Mouse (Mus musculus): ENCODE results near the gene 4930452B06Rik. TPM values are rescaled to one million over a fixed set of nuclear protein-coding genes. Genes with fewer than 3 reads are reported as not detected.

The 4930452B06Rik gene
- total and polyA plus RNA-seq, 3 experiments, result 1.6 to 2.7 (median 2.3) TPM

DNA sequence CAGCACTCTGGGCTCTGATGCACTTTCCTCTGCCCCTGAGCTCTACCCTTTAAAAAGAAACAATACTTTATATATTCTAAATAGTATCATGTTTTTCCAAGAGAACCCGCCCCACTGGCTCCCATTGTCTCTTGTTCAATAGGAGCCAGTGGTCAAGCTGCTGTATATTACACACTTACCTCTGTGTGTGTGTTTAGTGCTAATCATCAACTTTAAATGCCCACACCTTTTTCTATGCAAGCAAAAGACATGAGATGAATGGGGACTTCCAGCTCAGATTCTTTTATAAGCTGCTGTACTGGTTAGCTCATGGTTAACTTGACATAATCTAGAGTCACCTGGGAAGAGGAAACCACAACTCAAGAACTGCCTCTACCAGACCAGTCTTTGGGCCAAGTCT, 218.7 kb downstream of the 4930452B06Rik start:
- no peak for TF ChIP-seq EP300 (IDR thresholded peaks at IDR 0.05; ENCODE audit: insufficient read depth, low read depth, low read length)
- TF ChIP-seq CTCF (IDR thresholded peaks at IDR 0.05), result no peak
- TF ChIP-seq POLR2A (IDR thresholded peaks at IDR 0.05; ENCODE audit: insufficient read depth, low read depth, low read length), result no peak
- H3K36me3 ChIP-seq (ENCODE audit: control insufficient read depth, insufficient read depth, low read length), result no peaks in the 10 kb centered on the region
- no peak overlapping the region for H3K27ac ChIP-seq
- no peak overlapping the region for H3K9ac ChIP-seq (ENCODE audit: low read depth, low read length)
- no peaks in the 10 kb centered on the region for H3K4me1 ChIP-seq (ENCODE audit: control insufficient read depth, insufficient read depth, low read length)
- H3K79me2 ChIP-seq (replicated peaks; ENCODE audit: control insufficient read depth, insufficient read depth, low read length), result no peaks in the 10 kb centered on the region
- intact Hi-C loops (cut with DNase I), result no loop called here
- WGBS, result 97% methylated on average over 1 of the region's 1 CpGs
- no peaks in the 10 kb centered on the region for H3K27me3 ChIP-seq (ENCODE audit: control insufficient read depth, insufficient read depth, low read length)
- no peak overlapping the region for H3K4me3 ChIP-seq
- no peak for DNase-seq

DNA sequence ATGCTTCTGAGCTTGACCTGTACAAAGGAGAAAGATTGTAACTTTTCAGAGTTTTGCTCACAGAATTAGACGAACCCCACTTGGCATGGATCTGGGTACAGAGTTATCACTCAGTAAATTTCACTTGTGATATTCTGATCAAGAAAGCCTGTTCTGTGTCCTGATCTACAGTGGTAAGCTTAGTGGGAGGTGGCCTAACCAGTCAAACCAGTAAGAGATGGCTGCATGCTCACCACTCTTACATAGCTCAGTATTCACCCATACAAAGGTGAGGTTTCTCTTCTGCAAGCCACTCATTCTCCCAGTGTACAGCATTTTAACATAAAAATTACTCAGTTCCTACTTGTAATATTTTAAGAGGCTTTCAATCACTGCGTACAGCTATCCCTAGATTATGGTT, 221.7 kb downstream of the 4930452B06Rik start:
- intact Hi-C loops (cut with DNase I), result no loop called here
- Histone ChIP-seq H3K27ac (no peak overlapping the region), H3K4me3 (no peak overlapping the region), H3K4me1 (ENCODE audit: control insufficient read depth, insufficient read depth, low read length) (no peaks in the 10 kb centered on the region), H3K79me2 (replicated peaks; ENCODE audit: control insufficient read depth, insufficient read depth, low read length) (no peaks in the 10 kb centered on the region), H3K36me3 (ENCODE audit: control insufficient read depth, insufficient read depth, low read length) (no peaks in the 10 kb centered on the region), H3K9ac (ENCODE audit: low read depth, low read length) (no peak overlapping the region), H3K27me3 (ENCODE audit: control insufficient read depth, insufficient read depth, low read length) (no peaks in the 10 kb centered on the region)
- no peak for TF ChIP-seq POLR2A (IDR thresholded peaks at IDR 0.05; ENCODE audit: insufficient read depth, low read depth, low read length)
- no peak for TF ChIP-seq EP300 (IDR thresholded peaks at IDR 0.05; ENCODE audit: insufficient read depth, low read depth, low read length)
- TF ChIP-seq CTCF (IDR thresholded peaks at IDR 0.05), result no peak
- 91% methylated on average over 2 of the region's 2 CpGs for WGBS
- DNase-seq, result no peak

DNA sequence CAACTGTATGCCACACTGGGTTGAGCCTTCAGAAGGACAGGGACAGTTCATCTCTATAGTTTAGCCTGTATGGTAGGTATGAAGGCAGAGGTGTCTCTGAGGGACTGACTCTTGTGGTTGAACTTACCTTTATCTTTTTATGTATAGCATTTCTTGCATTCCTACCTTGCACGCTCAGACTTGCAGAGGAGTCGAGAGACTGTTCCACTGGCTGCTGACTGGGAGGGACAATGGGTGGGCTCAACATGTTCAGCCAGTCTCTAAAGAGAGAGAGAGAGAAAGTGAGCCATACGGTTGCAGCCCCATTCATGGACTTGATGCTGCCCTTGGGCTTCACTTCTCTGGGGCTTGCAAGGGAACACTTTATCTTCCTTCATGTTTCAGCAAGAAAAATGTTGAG, 223.3 kb downstream of the 4930452B06Rik start:
- H3K27ac ChIP-seq, result no peak overlapping the region
- WGBS, result 85% methylated on average over 3 of the region's 3 CpGs
- no peaks in the 10 kb centered on the region for H3K79me2 ChIP-seq (replicated peaks; ENCODE audit: control insufficient read depth, insufficient read depth, low read length)
- no peak for DNase-seq
- H3K36me3 ChIP-seq (ENCODE audit: control insufficient read depth, insufficient read depth, low read length), result no peaks in the 10 kb centered on the region
- intact Hi-C loops (cut with DNase I), result no loop called here
- no peaks in the 10 kb centered on the region for H3K27me3 ChIP-seq (ENCODE audit: control insufficient read depth, insufficient read depth, low read length)
- H3K4me1 ChIP-seq (ENCODE audit: control insufficient read depth, insufficient read depth, low read length), result no peaks in the 10 kb centered on the region
- TF ChIP-seq EP300 (IDR thresholded peaks at IDR 0.05; ENCODE audit: insufficient read depth, low read depth, low read length) (no peak), CTCF (IDR thresholded peaks at IDR 0.05) (no peak), POLR2A (IDR thresholded peaks at IDR 0.05; ENCODE audit: insufficient read depth, low read depth, low read length) (no peak)
- H3K4me3 ChIP-seq, result no peak overlapping the region
- no peak overlapping the region for H3K9ac ChIP-seq (ENCODE audit: low read depth, low read length)

DNA sequence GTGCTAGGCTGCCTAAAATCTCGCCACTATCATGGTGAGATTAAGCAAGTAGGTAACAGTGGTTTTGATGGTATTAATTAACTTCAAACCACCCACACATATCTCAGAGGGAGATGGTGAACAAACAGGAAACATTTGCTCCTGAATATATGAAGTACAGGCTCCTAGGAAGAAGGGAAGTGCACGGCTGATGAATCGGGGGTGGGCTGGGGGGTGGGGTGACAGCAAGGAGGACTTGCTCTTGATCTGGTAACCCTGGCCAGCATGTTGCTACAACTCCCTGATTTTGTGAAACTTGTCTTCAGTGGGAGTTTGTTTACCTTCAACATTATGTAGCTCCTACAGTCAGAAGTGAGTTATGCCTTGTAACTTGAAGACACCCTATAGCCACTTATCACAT, 224.4 kb downstream of the 4930452B06Rik start:
- TF ChIP-seq CTCF (IDR thresholded peaks at IDR 0.05) (no peak), EP300 (IDR thresholded peaks at IDR 0.05; ENCODE audit: insufficient read depth, low read depth, low read length) (no peak), POLR2A (IDR thresholded peaks at IDR 0.05; ENCODE audit: insufficient read depth, low read depth, low read length) (no peak)
- H3K36me3 ChIP-seq (ENCODE audit: control insufficient read depth, insufficient read depth, low read length), result no peaks in the 10 kb centered on the region
- H3K79me2 ChIP-seq (replicated peaks; ENCODE audit: control insufficient read depth, insufficient read depth, low read length), result no peaks in the 10 kb centered on the region
- no peak overlapping the region for H3K27ac ChIP-seq
- intact Hi-C loops (cut with DNase I), result no loop called here
- H3K4me1 ChIP-seq (ENCODE audit: control insufficient read depth, insufficient read depth, low read length), result no peaks in the 10 kb centered on the region
- no peak overlapping the region for H3K9ac ChIP-seq (ENCODE audit: low read depth, low read length)
- no peaks in the 10 kb centered on the region for H3K27me3 ChIP-seq (ENCODE audit: control insufficient read depth, insufficient read depth, low read length)
- DNase-seq, result no peak
- 51% methylated on average over 3 of the region's 3 CpGs for WGBS
- no peak overlapping the region for H3K4me3 ChIP-seq

DNA sequence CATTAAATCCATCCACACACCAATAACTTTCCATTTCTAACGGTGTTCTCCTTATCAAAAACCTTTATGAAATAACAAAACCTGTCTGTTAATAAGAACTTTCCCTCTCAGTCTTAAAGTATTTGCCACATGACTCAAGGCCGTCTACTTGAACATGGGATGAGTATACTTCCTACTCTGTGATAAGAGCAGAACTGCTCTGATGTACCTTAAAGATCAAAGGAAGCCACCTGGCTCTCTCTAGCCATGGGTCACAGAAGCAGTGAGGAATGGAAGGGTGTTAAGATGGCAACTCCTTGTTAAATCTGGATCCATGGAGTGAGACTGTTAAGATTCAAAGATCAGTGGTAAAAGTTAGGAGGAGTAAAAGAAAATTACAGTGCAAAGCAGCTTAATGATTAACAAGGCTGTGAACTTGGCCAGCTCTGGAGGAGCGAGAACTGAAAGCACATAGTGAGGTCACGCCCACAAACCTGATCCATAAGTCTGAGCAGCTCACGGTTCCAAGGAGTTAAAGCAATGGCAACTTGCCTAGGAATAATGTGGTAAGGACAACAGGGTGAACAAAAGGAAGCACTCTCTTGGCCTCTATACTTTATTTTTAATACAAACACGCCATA, 235.3 kb downstream of the 4930452B06Rik start:
- WGBS, result 73% methylated on average over 6 of the region's 6 CpGs
- H3K79me2 ChIP-seq (replicated peaks; ENCODE audit: control insufficient read depth, insufficient read depth, low read length), result no peaks in the 10 kb centered on the region
- H3K36me3 ChIP-seq (ENCODE audit: control insufficient read depth, insufficient read depth, low read length), result no peaks in the 10 kb centered on the region
- no peak for DNase-seq
- no peaks in the 10 kb centered on the region for H3K27me3 ChIP-seq (ENCODE audit: control insufficient read depth, insufficient read depth, low read length)
- H3K27ac ChIP-seq, result no peak overlapping the region
- no peak overlapping the region for H3K9ac ChIP-seq (ENCODE audit: low read depth, low read length)
- H3K4me1 ChIP-seq (ENCODE audit: control insufficient read depth, insufficient read depth, low read length), result no peaks in the 10 kb centered on the region
- TF ChIP-seq POLR2A (IDR thresholded peaks at IDR 0.05; ENCODE audit: insufficient read depth, low read depth, low read length) (no peak), CTCF (IDR thresholded peaks at IDR 0.05) (no peak), EP300 (IDR thresholded peaks at IDR 0.05; ENCODE audit: insufficient read depth, low read depth, low read length) (no peak)
- H3K4me3 ChIP-seq, result no peak overlapping the region
- intact Hi-C loops (cut with DNase I), result no loop called here

DNA sequence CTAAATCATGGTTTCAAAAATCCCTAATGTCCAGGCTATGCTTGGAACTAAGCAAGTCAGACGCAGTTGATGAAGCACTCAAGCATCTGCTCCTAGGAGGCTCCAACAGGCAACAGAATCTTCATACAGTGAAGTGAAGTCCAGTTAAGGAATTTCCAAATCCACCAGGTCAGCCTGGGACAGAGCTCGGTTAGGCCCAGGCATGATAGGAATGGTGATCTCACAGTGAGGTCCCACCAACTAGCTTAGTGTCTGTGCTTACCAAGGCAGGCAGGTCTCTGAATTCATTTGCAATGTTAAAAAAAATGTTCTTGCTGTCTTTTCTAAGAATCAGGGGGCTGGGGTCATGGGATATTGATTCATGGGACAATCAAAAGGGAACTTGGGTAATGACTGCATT, 236.3 kb downstream of the 4930452B06Rik start:
- no peaks in the 10 kb centered on the region for H3K36me3 ChIP-seq (ENCODE audit: control insufficient read depth, insufficient read depth, low read length)
- DNase-seq, result no peak
- H3K27me3 ChIP-seq (ENCODE audit: control insufficient read depth, insufficient read depth, low read length), result no peaks in the 10 kb centered on the region
- H3K27ac ChIP-seq, result no peak overlapping the region
- H3K4me3 ChIP-seq, result no peak overlapping the region
- no peak overlapping the region for H3K9ac ChIP-seq (ENCODE audit: low read depth, low read length)
- TF ChIP-seq CTCF (IDR thresholded peaks at IDR 0.05) (no peak), EP300 (IDR thresholded peaks at IDR 0.05; ENCODE audit: insufficient read depth, low read depth, low read length) (no peak), POLR2A (IDR thresholded peaks at IDR 0.05; ENCODE audit: insufficient read depth, low read depth, low read length) (no peak)
- WGBS, result 84% methylated on average over 2 of the region's 2 CpGs
- H3K4me1 ChIP-seq (ENCODE audit: control insufficient read depth, insufficient read depth, low read length), result no peaks in the 10 kb centered on the region
- intact Hi-C loops (cut with DNase I), result no loop called here
- H3K79me2 ChIP-seq (replicated peaks; ENCODE audit: control insufficient read depth, insufficient read depth, low read length), result no peaks in the 10 kb centered on the region

Measured in heart, adult 2 months (tissue).